Mouse (Mus musculus) adrenal gland, postnatal 25 days (tissue): ENCODE results near the gene Gm7714. TPM values are rescaled to one million over a fixed set of nuclear protein-coding genes. Genes with fewer than 3 reads are reported as not detected.
"Not testable (repeated sequence)": the region's sequence is repeated elsewhere in the genome, so short reads cannot be mapped to it uniquely, and the experiment has no call there.

Experiments used
- DNase-seq: peaks from one replicate; pipeline ENCODE4 v3.0.0; 2021; ENCODE audit warnings: mixed read lengths
- long read RNA-seq: library from polyadenylated mRNA; stranded (forward); transcript quantifications from one replicate; pipeline ENCODE4 v2.0.0, GENCODE M21; 2021
- total RNA-seq: library from RNA; stranded (reverse); gene quantifications from 2 replicates; pipeline ENCODE4 v1.2.3, GENCODE M21; 2021

Gene Gm7714
- total RNA-seq = not detected in 2 replicates
- long read RNA-seq = 0 reads

- DNase-seq = no peak
Observed at GRCm38 (mm10) chr5:88268619-88269018, at the start of gene Gm7714. TSS of gene Gm7714 (plus strand) at chr5:88268919.

- no peak for DNase-seq
Observed at GRCm38 (mm10) chr5:88256475-88256874, 12.2 kb upstream of the Gm7714 start.

- not testable (repeated sequence) for DNase-seq
Observed at GRCm38 (mm10) chr5:88311307-88311706, 42.6 kb downstream of the Gm7714 start.

- DNase-seq = no peak
Observed at GRCm38 (mm10) chr5:88317012-88317411, 48.3 kb downstream of the Gm7714 start, which contains the start of gene Prol1. TSS of gene Prol1 (plus strand) at chr5:88317312.

Other genes with a start within 250 kb of the Gm7714 start
- gene Smr2, start 182.4 kb upstream of the Gm7714 start, total RNA-seq = not detected in 2 replicates
- gene Gm11116, start 157.4 kb upstream of the Gm7714 start, total RNA-seq = not detected in 2 replicates
- gene Gm11115, start 114.8 kb upstream of the Gm7714 start, total RNA-seq = not detected in 2 replicates
- not detected in 2 replicates for gene Prol1, start 48.4 kb downstream of the Gm7714 start, total RNA-seq
- gene Amtn, start 107.2 kb downstream of the Gm7714 start, total RNA-seq = not detected in 2 replicates
- not detected in 2 replicates for gene Ambn, start 187.1 kb downstream of the Gm7714 start, total RNA-seq
- not detected in 2 replicates for gene Enam, start 219.1 kb downstream of the Gm7714 start, total RNA-seq